In the genomic region with DNA sequence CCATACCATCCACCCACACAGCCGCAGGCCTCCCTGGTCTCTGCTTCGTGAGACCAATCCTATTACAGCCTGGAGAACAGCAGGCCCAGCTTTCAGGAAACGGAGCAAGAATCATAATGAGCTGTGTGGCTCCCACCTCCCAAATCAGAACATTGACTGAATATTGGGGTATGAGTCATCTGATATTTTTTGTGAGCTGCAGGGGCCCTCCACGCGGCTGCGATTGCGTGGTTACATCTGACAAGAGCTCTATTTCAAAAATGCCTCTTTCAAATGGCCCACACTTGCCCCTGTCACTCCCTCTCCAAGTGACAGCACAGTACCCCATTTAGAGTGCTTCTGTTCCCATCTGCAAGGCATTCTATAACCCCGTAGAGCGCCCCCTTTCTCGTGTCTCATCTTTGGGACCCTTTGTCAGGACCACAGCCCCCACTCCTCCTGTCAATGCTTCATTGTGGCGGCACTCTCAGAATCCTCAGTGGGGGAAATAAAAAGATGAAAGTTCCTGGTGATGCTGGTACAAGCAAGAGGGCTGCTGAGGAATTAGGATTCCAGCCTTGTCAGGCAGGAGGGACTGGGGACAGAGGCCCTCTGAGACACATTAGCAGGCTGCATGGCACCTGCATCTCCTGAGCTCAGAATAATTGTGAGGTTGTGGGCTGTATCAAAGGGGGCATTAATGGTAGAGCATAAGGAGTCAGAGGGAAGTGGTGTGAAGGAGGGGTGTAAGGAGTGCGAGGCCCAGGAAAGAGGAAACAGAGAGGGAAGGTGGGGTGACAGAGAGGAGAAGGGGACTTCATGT, we compare ENCODE assay signal across 11 mouse cellular contexts.
DNase-seq lines count a peak whose midpoint lies in the region; TF ChIP-seq lines count a peak whose summit lies in the region.
"Had no signal": no experiment of that assay in that cellular context is flagged by ENCODE, and none has a peak within 500 bp of the region (broad histone marks: within the 10 kb centered on the region; RNA-seq: fewer than 3 reads in every experiment).

No protein-coding gene starts in this region.

- no peak for TF ChIP-seq CTCF in cerebellum, adult 2 months (IDR thresholded peaks at IDR 0.05; ENCODE audit: borderline replicate concordance, insufficient read depth, low read depth, low read length)
- TF ChIP-seq CTCF in olfactory bulb, adult 2 months (IDR thresholded peaks at IDR 0.05; ENCODE audit: insufficient read depth, low read depth, low read length): no peak

- no peak overlapping the region for H3K27ac ChIP-seq in cerebellum, adult 2 months (ENCODE audit: insufficient read depth, low read length)
- H3K27ac ChIP-seq in olfactory bulb, adult 2 months (ENCODE audit: insufficient read depth, low read depth, low read length): peak overlapping the region; percentile 19; the same call in 1 of the 2 replicates
- H3K27ac ChIP-seq: lung, embryonic 15.5 days had no signal

- H3K4me1 ChIP-seq in cerebellum, adult 2 months (ENCODE audit: control insufficient read depth, insufficient read depth, low read length): peaks cover 18% of the 10 kb centered on the region
- peaks cover 13% of the 10 kb centered on the region for H3K4me1 ChIP-seq in olfactory bulb, adult 2 months (ENCODE audit: control insufficient read depth, insufficient read depth, low read length)
- H3K4me1 ChIP-seq: lung, embryonic 15.5 days had no signal

- DNase-seq in cerebellum, adult 2 months: peak; percentile 14 to 23
- no peak for DNase-seq in cerebellum, postnatal 25 days
- peak; percentile 39 to 72 for DNase-seq in frontal cortex, postnatal 14 days (ENCODE audit: low spot score in 2 of 2)
- peak; percentile 23 to 50 for DNase-seq in left cerebral cortex, adult 8-10 months (ENCODE audit: low spot score in 2 of 2)
- no peak for DNase-seq in retina, postnatal 1 day
- DNase-seq in B cell, adult 2 months: no peak
- DNase-seq in ovary, postnatal 36 days (ENCODE audit: low spot score): no peak
- DNase-seq: adrenal gland, adult 2 months had no signal

- H3K4me3 ChIP-seq in cerebellum, adult 2 months (replicated peaks; ENCODE audit: insufficient read depth, low read depth, low read length): no peak overlapping the region
- no peak overlapping the region for H3K4me3 ChIP-seq in olfactory bulb, adult 2 months (ENCODE audit: insufficient read depth, low read depth, low read length)
- H3K4me3 ChIP-seq: erythroblast, embryonic 14.5 days; lung, embryonic 15.5 days had no signal

- TF ChIP-seq POLR2A in cerebellum, adult 2 months (IDR thresholded peaks at IDR 0.05; ENCODE audit: borderline replicate concordance, insufficient read depth, low read length): no peak
- TF ChIP-seq POLR2A in olfactory bulb, adult 2 months (IDR thresholded peaks at IDR 0.05; ENCODE audit: insufficient read depth, low read depth, low read length): no peak

- 62% methylated on average over 12 of the region's 12 CpGs for WGBS in cerebellum, adult 2 months
- WGBS in olfactory bulb, adult 2 months: 38% methylated on average over 12 of the region's 12 CpGs

- H3K27me3 ChIP-seq in cerebellum, adult 2 months (ENCODE audit: control insufficient read depth, insufficient read depth, low read length): no peaks in the 10 kb centered on the region
- H3K27me3 ChIP-seq: lung, embryonic 15.5 days had no signal

Comparison
In these comparisons a context has a peak if more than half of its experiments do, and no peak if none do; other contexts are left out.
1. DNase-seq: peak in cerebellum, adult 2 months (2 of 2), frontal cortex, postnatal 14 days (2 of 2) and left cerebral cortex, adult 8-10 months (2 of 2); none in cerebellum, postnatal 25 days (0 of 2), retina, postnatal 1 day (single experiment), B cell, adult 2 months (0 of 2) and ovary, postnatal 36 days (single experiment).